Mouse (Mus musculus): ENCODE data around the gene Gpbar1. TPM values are rescaled to one million over a fixed set of nuclear protein-coding genes. Genes with fewer than 3 reads are reported as not detected.
"Not testable (repeated sequence)": the region's sequence is repeated elsewhere in the genome, so short reads cannot be mapped to it uniquely, and the experiment has no call there.

Gpbar1 gene
- total RNA-seq, 2 experiments from 2014 or later = not detected

DNA sequence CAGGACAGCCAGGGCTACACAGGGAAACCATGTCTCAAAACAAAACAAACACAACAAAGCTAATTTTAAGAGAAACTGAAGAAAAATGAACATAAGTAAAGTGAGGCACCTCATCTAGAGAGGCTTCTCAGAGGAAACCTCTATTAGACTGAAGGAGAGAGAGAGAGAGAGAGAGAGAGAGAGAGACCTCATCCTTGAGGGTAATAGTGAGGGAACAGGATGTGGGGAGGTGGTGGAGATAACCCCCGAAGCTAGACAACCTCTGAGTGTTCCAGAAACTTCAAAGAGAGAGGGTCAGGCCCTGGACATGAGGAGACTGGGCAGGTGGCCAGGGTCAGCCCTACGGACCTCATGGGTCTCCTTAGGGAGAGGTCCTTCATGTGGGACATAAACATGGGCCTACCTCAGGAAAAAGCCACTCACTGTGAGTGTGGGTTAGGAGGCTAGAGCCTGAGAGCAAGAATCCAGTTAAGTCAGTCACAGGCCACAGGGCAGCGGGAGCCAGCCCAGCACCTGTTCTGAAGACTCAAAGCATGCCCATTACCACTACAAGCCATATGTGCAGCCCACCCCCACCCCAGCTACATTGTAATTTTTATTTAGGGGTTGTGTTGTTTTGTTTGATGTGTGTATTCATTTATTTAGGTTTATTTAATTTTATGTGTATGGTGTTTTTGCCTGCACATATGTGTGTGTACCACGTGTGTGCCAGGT lies 37.9 kb downstream of the Gpbar1 start:
- no peak for DNase-seq (ENCODE audit: low spot score in 2 of 2)

GRCm38 (mm10) chr1:74318711-74319110 lies 40.4 kb downstream of the Gpbar1 start:
- DNase-seq (ENCODE audit: low spot score in 2 of 2) = no peak

GRCm38 (mm10) chr1:74321396-74321795 lies 43.0 kb downstream of the Gpbar1 start:
- no peak for DNase-seq (ENCODE audit: low spot score in 2 of 2)

GRCm38 (mm10) chr1:74326916-74327315 lies 48.6 kb downstream of the Gpbar1 start:
- DNase-seq (ENCODE audit: low spot score in 2 of 2) = not testable (repeated sequence)

Other genes starting within 250 kb of the Gpbar1 start
- 10 to 100 TPM; 36.7 to 39.6 TPM for gene Tns1, start 154.1 kb upstream of the Gpbar1 start, total RNA-seq (2021)
- not detected for gene Rufy4, start 153.0 kb upstream of the Gpbar1 start, total RNA-seq (2021)
- not detected for gene Cxcr2, start 124.6 kb upstream of the Gpbar1 start, total RNA-seq (2021)
- gene Cxcr1, start 83.9 kb upstream of the Gpbar1 start, total RNA-seq (2021) = not detected
- gene Arpc2, start 42.5 kb upstream of the Gpbar1 start, total RNA-seq (2021) = 100 to 1,000 TPM; 244 to 263 TPM
- gene Aamp, start 6.2 kb downstream of the Gpbar1 start, total RNA-seq (2021) = 100 to 1,000 TPM; 141 to 150 TPM
- 100 to 1,000 TPM; 179 TPM for gene Pnkd, start 6.4 kb downstream of the Gpbar1 start, total RNA-seq (2021)
- gene Tmbim1, start 27.1 kb downstream of the Gpbar1 start, total RNA-seq (2021) = 10 to 100 TPM; 19.1 to 24.1 TPM
- gene Catip, start 83.6 kb downstream of the Gpbar1 start, total RNA-seq (2021) = 1 to 10 TPM in 1 of 2 experiments, under 1 TPM in 1; 0.82 to 1.5 TPM
- gene Slc11a1, start 96.6 kb downstream of the Gpbar1 start, total RNA-seq (2021) = 1 to 10 TPM; 3.8 to 5.5 TPM
- gene Ctdsp1, start 113.0 kb downstream of the Gpbar1 start, total RNA-seq (2021) = 10 to 100 TPM; 26.1 to 26.4 TPM
- gene Vil1, start 130.8 kb downstream of the Gpbar1 start, total RNA-seq (2021) = 1 to 10 TPM in 1 of 2 experiments, under 1 TPM in 1; 0.79 to 1.6 TPM
- gene Cnot9, start 227.5 kb downstream of the Gpbar1 start, total RNA-seq (2021) = 10 to 100 TPM; 25.7 to 26.5 TPM